Mouse (Mus musculus): ENCODE data around the gene Atp8a2.

GRCm38 (mm10) chr14:59745676-59746075 lies 451.3 kb downstream of the Atp8a2 start:
- no peak for TF ChIP-seq POLR2A (IDR thresholded peaks at IDR 0.05; ENCODE audit: extremely low read depth, insufficient read depth, low read length)
- no peak for TF ChIP-seq CTCF (IDR thresholded peaks at IDR 0.05; ENCODE audit: extremely low read depth, insufficient read depth, low read length)
